Mouse (Mus musculus) midbrain, embryonic 16.5 days (tissue): ENCODE measurements around the gene Abcb10. TPM values are rescaled to one million over a fixed set of nuclear protein-coding genes. Genes with fewer than 3 reads are reported as not detected.

ENCODE experiments used
- ATAC-seq: fragments of 200-750 bp; cut with Nextera tagmentation; 2 replicates; pipeline ENCODE4 v1.8.0; 2017; ENCODE audit warnings: moderate TSS enrichment
- H3K27ac ChIP-seq: fragments of 300-500 bp; sonication (generic); 2 replicates; pipeline ENCODE4 v1.5.1; 2014; ENCODE audit warnings: mild to moderate bottlenecking, low read length, mixed read lengths
- H3K27me3 ChIP-seq: fragments of 300-500 bp; sonication (generic); 2 replicates; pipeline ENCODE4 v1.6.1; 2014; ENCODE audit warnings: low read depth, low read length, mixed read lengths; ENCODE audit not compliant: control insufficient read depth, insufficient read depth
- H3K36me3 ChIP-seq: fragments of 300-500 bp; sonication (generic); 2 replicates; pipeline ENCODE4 v1.6.1; 2014; ENCODE audit warnings: mild to moderate bottlenecking, low read length, moderate library complexity, mixed read lengths; ENCODE audit not compliant: control insufficient read depth, insufficient read depth
- H3K4me1 ChIP-seq: fragments of 300-500 bp; sonication (generic); 2 replicates; pipeline ENCODE4 v1.6.1; 2014; ENCODE audit warnings: mild to moderate bottlenecking, low read length, mixed read lengths; ENCODE audit not compliant: control insufficient read depth, insufficient read depth
- H3K4me2 ChIP-seq: fragments of 300-500 bp; sonication (generic); 2 replicates; pipeline ENCODE4 v1.6.1; 2014; ENCODE audit warnings: mild to moderate bottlenecking, low read length, mixed read lengths
- H3K4me3 ChIP-seq: fragments of 300-500 bp; sonication (generic); 2 replicates; pipeline ENCODE4 v1.5.1; 2014; ENCODE audit warnings: low read depth, mild to moderate bottlenecking, low read length, moderate library complexity, mixed read lengths
- H3K9ac ChIP-seq: fragments of 300-500 bp; sonication (generic); 2 replicates; pipeline ENCODE4 v1.6.1; 2014; ENCODE audit warnings: low read depth, low read length, mixed read lengths
- H3K9me3 ChIP-seq: fragments of 300-500 bp; sonication (generic); replicated peaks from 2 replicates; pipeline ENCODE4 v1.6.1; 2014; ENCODE audit warnings: mild to moderate bottlenecking, low read length, mixed read lengths; ENCODE audit not compliant: control insufficient read depth, poor library complexity, severe bottlenecking
- WGBS: fragments of 180-500 bp; shearing (Covaris S2); extraction: QIAGEN DNeasy Blood & Tissue Kit; methylation state at CpG from one replicate; pipeline ENCODE4 v1.1.7; 2014; 5-methylcytosine and 5-hydroxymethylcytosine counted together
- polyA plus RNA-seq: library from polyadenylated mRNA; unstranded; fragments of >200 nt; fragmentation: Nextera tagmentation; extraction: Ambion mirVana; gene quantifications from 2 replicates; pipeline ENCODE4 v1.2.1, GENCODE M21; 2015

Abcb10 gene
- polyA plus RNA-seq, 1 experiment from 2014 or later = 14.8 TPM

DNA sequence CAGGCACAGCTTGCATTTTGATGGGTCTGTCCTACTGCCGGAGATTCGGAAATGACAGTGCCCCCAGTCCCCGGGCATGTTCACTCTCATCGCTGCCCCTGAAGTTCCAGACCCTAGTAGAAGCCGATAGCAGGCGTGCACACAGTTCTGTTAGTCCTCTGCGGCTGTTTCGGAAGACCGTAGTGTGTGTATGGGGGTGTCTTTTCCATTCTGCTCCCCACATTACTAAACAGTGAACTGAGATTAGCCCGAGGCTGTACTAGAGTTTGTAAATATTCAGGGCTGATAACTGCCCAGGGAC is 33.3 kb downstream of the Abcb10 start:
- Histone ChIP-seq H3K4me2 (peak overlapping the region; percentile 88), H3K9me3 (no peaks in the 10 kb centered on the region), H3K9ac (peak overlapping the region; percentile 83), H3K36me3 (peaks cover 6% of the 10 kb centered on the region), H3K27ac (peak overlapping the region; percentile 88), H3K4me3 (peak overlapping the region; percentile 74), H3K4me1 (peaks cover 14% of the 10 kb centered on the region), H3K27me3 (no peaks in the 10 kb centered on the region)
- no peak; the same call in 1 of the 2 replicates for ATAC-seq
- 2% methylated on average over 10 of the region's 10 CpGs for WGBS

DNA sequence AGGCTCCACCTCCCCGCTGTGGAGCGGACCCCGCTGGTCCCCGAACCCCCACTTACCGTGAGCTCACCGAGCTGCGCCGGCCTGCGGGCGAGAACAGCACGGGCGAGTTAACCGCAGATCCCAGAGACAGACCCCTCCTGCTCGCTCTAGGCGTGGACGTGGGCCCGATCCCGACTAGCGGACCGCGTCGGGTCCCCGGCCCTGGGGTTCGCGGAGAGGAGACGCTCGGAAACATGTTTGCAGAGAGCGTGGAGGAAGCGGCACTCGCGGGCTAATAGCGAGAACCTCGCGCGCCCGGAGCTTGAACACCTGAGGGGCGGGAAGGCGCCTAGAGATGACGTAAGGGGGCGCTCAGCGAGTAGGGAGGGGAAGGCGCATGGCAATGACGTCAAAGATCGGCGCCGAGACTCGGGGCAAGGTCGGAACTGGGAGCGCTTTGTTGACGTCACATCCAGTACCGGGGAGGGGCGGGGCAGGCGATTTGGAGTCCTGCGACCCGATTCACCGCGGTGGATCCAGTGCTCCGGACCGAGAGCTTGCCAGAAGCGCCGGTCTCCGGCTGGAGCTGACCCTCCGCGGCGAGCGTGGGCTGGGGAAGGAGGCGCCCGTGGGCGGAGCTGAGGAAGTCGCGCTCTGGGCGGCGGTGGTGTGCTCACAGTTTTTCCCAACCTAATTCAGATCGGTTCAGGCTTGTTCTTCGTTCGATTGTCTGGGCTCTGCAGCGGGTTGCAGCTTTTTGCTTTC is 33.8 kb downstream of the Abcb10 start, which contains the start of gene Nup133:
Gene Nup133, minus strand, starts transcription at position 324 of the 744 bp plus-strand sequence.
- ATAC-seq = peak; percentile 85
- Histone ChIP-seq H3K4me3 (peak within 1 kb of the TSS; percentile 74), H3K27me3 (no peaks in the 10 kb centered on the region), H3K4me1 (peaks cover 14% of the 10 kb centered on the region), H3K27ac (peak within 1 kb of the TSS; percentile 88), H3K36me3 (peaks cover 4% of the 10 kb centered on the region; the same call in 1 of the 2 replicates), H3K4me2 (peak within 1 kb of the TSS; percentile 88), H3K9ac (peak within 1 kb of the TSS; percentile 83), H3K9me3 (no peaks in the 10 kb centered on the region)
- WGBS = under 1% methylated on average over 74 of the region's 77 CpGs

DNA sequence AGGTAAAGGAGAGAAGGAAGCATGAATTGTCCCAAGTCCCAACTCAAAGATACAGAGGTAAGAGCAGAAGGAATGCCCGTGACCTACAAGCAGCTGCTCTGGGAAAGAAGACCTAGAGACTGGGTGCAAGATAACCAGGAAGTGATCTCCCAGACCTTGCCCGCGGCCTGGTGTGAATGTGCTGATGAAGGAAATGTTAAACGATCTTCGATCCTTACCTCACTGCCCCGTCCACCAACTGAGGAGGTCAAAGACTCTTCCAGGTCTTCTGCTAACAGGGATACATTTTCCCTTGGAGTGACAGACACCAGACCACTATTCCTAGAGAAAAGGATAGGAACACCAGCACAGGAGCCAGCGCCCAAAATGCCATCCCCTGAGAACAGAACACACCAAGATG is 53.9 kb downstream of the Abcb10 start:
- no peaks in the 10 kb centered on the region for H3K27me3 ChIP-seq
- H3K4me1 ChIP-seq = no peaks in the 10 kb centered on the region
- 95% methylated on average over 7 of the region's 7 CpGs for WGBS
- H3K9ac ChIP-seq = no peak overlapping the region
- no peak overlapping the region for H3K27ac ChIP-seq
- peaks cover 7% of the 10 kb centered on the region for H3K36me3 ChIP-seq
- H3K4me3 ChIP-seq = no peak overlapping the region
- H3K9me3 ChIP-seq = no peaks in the 10 kb centered on the region
- ATAC-seq = no peak
- H3K4me2 ChIP-seq = no peak overlapping the region

GRCm38 (mm10) chr8:123925671-123926070 is 57.3 kb downstream of the Abcb10 start:
- Histone ChIP-seq H3K9me3 (no peaks in the 10 kb centered on the region), H3K4me3 (no peak overlapping the region), H3K27ac (no peak overlapping the region), H3K4me1 (no peaks in the 10 kb centered on the region), H3K4me2 (no peak overlapping the region), H3K36me3 (peaks cover 15% of the 10 kb centered on the region), H3K27me3 (no peaks in the 10 kb centered on the region), H3K9ac (no peak overlapping the region)
- ATAC-seq = no peak
- WGBS = 87% methylated on average over 3 of the region's 3 CpGs

- H3K36me3 ChIP-seq = peaks cover 17% of the 10 kb centered on the region
These were observed 58.2 kb downstream of the Abcb10 start for GRCm38 (mm10) chr8:123924719-123925118.

DNA sequence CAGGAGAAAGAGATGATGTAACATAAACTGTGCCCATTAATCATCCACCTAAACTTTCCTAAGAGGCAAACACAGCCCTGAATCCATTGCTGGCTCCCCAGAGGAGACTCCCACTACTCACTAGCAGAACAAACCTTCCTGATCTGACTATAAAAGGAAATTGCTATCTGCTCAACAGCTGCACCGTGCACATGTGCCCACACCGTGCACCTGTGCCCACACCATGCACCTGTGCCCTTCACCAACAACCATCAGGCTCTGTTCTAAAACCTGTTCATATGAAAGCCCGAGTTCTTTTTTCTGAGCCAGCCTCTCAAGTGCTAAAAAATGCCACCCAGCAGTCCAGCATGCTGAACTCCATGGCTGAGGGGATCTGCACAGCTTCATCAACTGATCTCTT is 68.3 kb downstream of the Abcb10 start:
- Histone ChIP-seq H3K27me3 (no peaks in the 10 kb centered on the region), H3K9me3 (no peaks in the 10 kb centered on the region), H3K36me3 (peaks cover 39% of the 10 kb centered on the region), H3K27ac (no peak overlapping the region), H3K9ac (no peak overlapping the region), H3K4me2 (no peak overlapping the region), H3K4me3 (no peak overlapping the region), H3K4me1 (no peaks in the 10 kb centered on the region)
- no peak for ATAC-seq
- 97% methylated on average over 3 of the region's 3 CpGs for WGBS

More at GRCm38 (mm10) chr8:123924719-123925118, 58.2 kb downstream of the Abcb10 start:
- Histone ChIP-seq H3K9me3 (no peaks in the 10 kb centered on the region), H3K9ac (no peak overlapping the region), H3K27ac (no peak overlapping the region), H3K4me3 (no peak overlapping the region), H3K4me1 (no peaks in the 10 kb centered on the region), H3K27me3 (no peaks in the 10 kb centered on the region), H3K4me2 (no peak overlapping the region)
- 16% methylated on average over 2 of the region's 2 CpGs for WGBS
- peak; percentile 79; the same call in 1 of the 2 replicates for ATAC-seq

DNA sequence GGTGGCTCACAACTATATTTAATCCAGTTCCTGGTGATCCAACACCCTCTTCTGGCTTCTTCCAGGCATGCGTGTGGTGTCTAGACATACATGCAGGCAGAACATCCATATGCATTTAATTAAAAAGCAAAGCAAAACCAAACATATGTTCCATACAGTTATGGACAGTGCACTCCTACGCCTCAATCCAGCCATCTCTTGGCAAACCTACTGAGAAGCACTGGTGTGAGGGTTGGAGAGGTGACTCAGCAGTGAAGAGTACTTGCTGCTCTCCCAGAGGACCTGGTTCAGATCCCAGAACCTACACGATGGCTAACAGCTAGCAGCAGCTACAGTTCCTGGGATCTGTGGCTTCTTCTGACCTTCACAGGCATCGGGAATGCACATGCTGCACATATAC is 70.7 kb downstream of the Abcb10 start:
- Histone ChIP-seq H3K9ac (no peak overlapping the region), H3K9me3 (no peaks in the 10 kb centered on the region), H3K4me1 (no peaks in the 10 kb centered on the region)

DNA sequence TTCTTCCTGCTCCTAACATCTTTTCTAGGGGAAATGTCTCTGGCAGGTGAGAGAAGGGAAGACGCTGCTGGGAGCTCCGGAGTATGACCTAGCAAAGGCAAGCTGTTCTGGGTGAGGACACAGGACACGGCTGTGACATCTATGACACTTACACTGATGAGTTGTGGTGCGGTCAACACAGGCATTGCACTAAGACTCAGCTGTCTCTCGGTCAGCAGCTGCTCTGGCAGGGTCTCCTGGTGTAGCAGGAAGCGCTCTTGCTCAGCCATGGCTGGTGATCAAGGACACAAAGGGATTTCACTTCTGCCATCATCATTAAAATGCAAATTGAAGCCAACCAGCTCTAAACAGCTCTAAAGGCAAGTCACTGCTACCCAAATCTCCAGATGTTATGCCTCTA is 75.3 kb downstream of the Abcb10 start:
- no peak for ATAC-seq
- Histone ChIP-seq H3K4me1 (no peaks in the 10 kb centered on the region), H3K36me3 (peaks cover 44% of the 10 kb centered on the region), H3K9me3 (no peaks in the 10 kb centered on the region), H3K4me2 (no peak overlapping the region), H3K4me3 (no peak overlapping the region), H3K9ac (no peak overlapping the region), H3K27me3 (no peaks in the 10 kb centered on the region), H3K27ac (no peak overlapping the region)
- WGBS = 95% methylated on average over 6 of the region's 6 CpGs

More for the DNA sequence above, 70.7 kb downstream of the Abcb10 start:
- H3K27me3 ChIP-seq = no peaks in the 10 kb centered on the region
- ATAC-seq = no peak
- H3K4me2 ChIP-seq = no peak overlapping the region
- peaks cover 40% of the 10 kb centered on the region for H3K36me3 ChIP-seq
- H3K27ac ChIP-seq = no peak overlapping the region
- 93% methylated on average over 4 of the region's 4 CpGs for WGBS
- H3K4me3 ChIP-seq = no peak overlapping the region

DNA sequence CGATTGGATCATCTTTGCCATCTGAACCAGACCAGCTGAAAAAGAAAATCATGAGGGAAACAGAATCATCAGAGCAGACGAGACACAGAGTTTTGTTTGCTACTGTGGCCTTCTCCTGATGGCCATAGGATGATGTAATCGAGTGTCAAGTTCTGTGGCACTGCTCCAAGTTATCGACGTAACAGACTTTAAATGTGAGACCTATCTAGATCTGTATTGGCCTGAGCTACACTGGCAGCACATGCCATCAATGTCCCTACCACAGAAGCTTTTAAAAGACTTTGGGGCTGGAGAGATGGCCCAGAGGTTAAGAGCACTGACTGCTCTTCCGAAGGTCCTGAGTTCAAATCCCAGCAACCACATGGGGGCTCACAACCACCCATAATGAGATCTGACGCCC is 80.3 kb downstream of the Abcb10 start:
- no peak overlapping the region for H3K4me3 ChIP-seq
- WGBS = 89% methylated on average over 7 of the region's 7 CpGs
- no peak overlapping the region for H3K27ac ChIP-seq
- H3K9me3 ChIP-seq = no peaks in the 10 kb centered on the region
- no peak for ATAC-seq
- peaks cover 44% of the 10 kb centered on the region for H3K36me3 ChIP-seq
- H3K4me1 ChIP-seq = no peaks in the 10 kb centered on the region
- no peak overlapping the region for H3K4me2 ChIP-seq
- H3K27me3 ChIP-seq = no peaks in the 10 kb centered on the region
- H3K9ac ChIP-seq = no peak overlapping the region
